Mouse (Mus musculus): Measurements from ENCODE around the gene BC037034. TPM values are rescaled to one million over a fixed set of nuclear protein-coding genes. Genes with fewer than 3 reads are reported as not detected.

The BC037034 gene
- polyA plus RNA-seq, 1 experiment from 2014 or later: 3.0 TPM

Other genes with a start within 250 kb of the BC037034 start
- gene Smok3a, start 242.8 kb downstream of the BC037034 start, polyA plus RNA-seq (2015; fragmentation: Nextera tagmentation; extraction: Ambion mirVana): not detected in 2 replicates
- not detected in 2 replicates for gene Smok3b, start 242.6 kb downstream of the BC037034 start, polyA plus RNA-seq (2015; fragmentation: Nextera tagmentation; extraction: Ambion mirVana)
- gene Smok3c, start 210.8 kb downstream of the BC037034 start, polyA plus RNA-seq (2015; fragmentation: Nextera tagmentation; extraction: Ambion mirVana): not detected in 2 replicates
- gene Zkscan1, start 178.9 kb downstream of the BC037034 start, polyA plus RNA-seq (2015; fragmentation: Nextera tagmentation; extraction: Ambion mirVana): 8.6 and 8.7 TPM in 2 replicates
- 39.1 and 39.4 TPM in 2 replicates for gene Zscan21, start 147.1 kb downstream of the BC037034 start, polyA plus RNA-seq (2015; fragmentation: Nextera tagmentation; extraction: Ambion mirVana)
- 11.5 and 12.2 TPM in 2 replicates for gene Zfp113, start 108.3 kb downstream of the BC037034 start, polyA plus RNA-seq (2015; fragmentation: Nextera tagmentation; extraction: Ambion mirVana)
- 269 and 309 TPM in 2 replicates for gene Cops6, start 103.0 kb downstream of the BC037034 start, polyA plus RNA-seq (2015; fragmentation: Nextera tagmentation; extraction: Ambion mirVana)
- 12.9 and 13.7 TPM in 2 replicates for gene Ap4m1, start 92.0 kb downstream of the BC037034 start, polyA plus RNA-seq (2015; fragmentation: Nextera tagmentation; extraction: Ambion mirVana)
- gene Mcm7, start 91.6 kb downstream of the BC037034 start, polyA plus RNA-seq (2015; fragmentation: Nextera tagmentation; extraction: Ambion mirVana): 123 TPM in 2 replicates
- gene Taf6, start 76.6 kb downstream of the BC037034 start, polyA plus RNA-seq (2015; fragmentation: Nextera tagmentation; extraction: Ambion mirVana): 62.8 and 69.7 TPM in 2 replicates
- 26.1 and 27.1 TPM in 2 replicates for gene Cnpy4, start 76.5 kb downstream of the BC037034 start, polyA plus RNA-seq (2015; fragmentation: Nextera tagmentation; extraction: Ambion mirVana)
- gene Mblac1, start 69.7 kb downstream of the BC037034 start, polyA plus RNA-seq (2015; fragmentation: Nextera tagmentation; extraction: Ambion mirVana): 5.8 and 5.9 TPM in 2 replicates
- not detected in 2 replicates for gene Nxpe5, start 38.1 kb downstream of the BC037034 start, polyA plus RNA-seq (2015; fragmentation: Nextera tagmentation; extraction: Ambion mirVana)
- 77.9 and 86.8 TPM in 2 replicates for gene Lamtor4, start 8.6 kb downstream of the BC037034 start, polyA plus RNA-seq (2015; fragmentation: Nextera tagmentation; extraction: Ambion mirVana)
- 0.64 and 1.0 TPM in 2 replicates for gene Gal3st4, start 8.8 kb upstream of the BC037034 start, polyA plus RNA-seq (2015; fragmentation: Nextera tagmentation; extraction: Ambion mirVana)
- gene Gm43720, start 15.9 kb upstream of the BC037034 start, polyA plus RNA-seq (2015; fragmentation: Nextera tagmentation; extraction: Ambion mirVana): 0.04 and 0.06 TPM in 2 replicates
- gene Gpc2, start 16.0 kb upstream of the BC037034 start, polyA plus RNA-seq (2015; fragmentation: Nextera tagmentation; extraction: Ambion mirVana): 9.3 and 9.7 TPM in 2 replicates
- 1.6 and 2.5 TPM in 2 replicates for gene Stag3, start 16.2 kb upstream of the BC037034 start, polyA plus RNA-seq (2015; fragmentation: Nextera tagmentation; extraction: Ambion mirVana)
- gene Pvrig, start 77.9 kb upstream of the BC037034 start, polyA plus RNA-seq (2015; fragmentation: Nextera tagmentation; extraction: Ambion mirVana): not detected in 2 replicates
- gene Zfp157, start 177.4 kb upstream of the BC037034 start, polyA plus RNA-seq (2015; fragmentation: Nextera tagmentation; extraction: Ambion mirVana): 19.1 and 19.9 TPM in 2 replicates

Data from heart, embryonic 13.5 days (tissue).